Mouse (Mus musculus): Measurements from ENCODE around the gene Glod4.

- TF ChIP-seq E2F4 (IDR thresholded peaks at IDR 0.05; ENCODE audit: insufficient read depth) (no peak), MAX (IDR thresholded peaks at IDR 0.05; ENCODE audit: low read depth) (no peak), POLR2A (IDR thresholded peaks at IDR 0.05; ENCODE audit: insufficient read length, low read depth) (no peak), REST (IDR thresholded peaks at IDR 0.05; ENCODE audit: insufficient read depth, insufficient read length) (no peak), CEBPB (IDR thresholded peaks at IDR 0.05; ENCODE audit: insufficient read depth, poor library complexity, severe bottlenecking) (no peak), POLR2AphosphoS2 (IDR thresholded peaks at IDR 0.05; ENCODE audit: insufficient read length, low read depth) (no peak), TCF12 (IDR thresholded peaks at IDR 0.05; ENCODE audit: insufficient read depth, poor library complexity, severe bottlenecking) (no peak), SRF (IDR thresholded peaks at IDR 0.05; ENCODE audit: control insufficient read depth, insufficient read length, low read depth) (no peak), MYOD1 (IDR thresholded peaks at IDR 0.05; ENCODE audit: control insufficient read depth in 1 of 3, insufficient read length in 2 of 3, low read depth in 2 of 3) (no peak), MYOG (IDR thresholded peaks at IDR 0.05; ENCODE audit: control insufficient read depth in 1 of 3, insufficient read depth in 1 of 3, insufficient read length in 2 of 3, low read depth in 2 of 3) (no peak), USF1 (IDR thresholded peaks at IDR 0.05; ENCODE audit: low read depth) (no peak)
Measured at GRCm38 (mm10) chr11:76213841-76214240, 29.7 kb downstream of the Glod4 start.

Data from myocyte (in vitro differentiated cells).